Mouse (Mus musculus) thymus, postnatal 36 days (tissue): ENCODE data around the gene Rpusd1.
A peak's percentile ranks its signal among the peaks of the same experiment; 100 is the strongest.

Experiments
- DNase-seq, 2 experiments: peaks; one replicate each; pipeline ENCODE4 v3.0.0; 2022; ENCODE audit warnings: mixed read lengths in 2 of 2

The Rpusd1 gene

GRCm38 (mm10) chr17:25727265-25728008 is at the start of gene Rpusd1, which contains the start of gene Chtf18:
Gene Rpusd1 (plus strand): TSS chr17:25727670.
Gene Chtf18 (minus strand): TSS chr17:25727419.
- peak; percentile 96 to 98 for DNase-seq

- no peak for DNase-seq
Measured at GRCm38 (mm10) chr17:25677969-25678368, 49.5 kb upstream of the Rpusd1 start.

GRCm38 (mm10) chr17:25679818-25680217 is 47.7 kb upstream of the Rpusd1 start:
- no peak for DNase-seq

- no peak for DNase-seq
Measured at GRCm38 (mm10) chr17:25681636-25682035, 45.8 kb upstream of the Rpusd1 start.

- DNase-seq = no peak
Measured at GRCm38 (mm10) chr17:25686323-25686722, 41.1 kb upstream of the Rpusd1 start.

GRCm38 (mm10) chr17:25688922-25689321 is 38.5 kb upstream of the Rpusd1 start:
- no peak for DNase-seq

- no peak for DNase-seq
Measured at GRCm38 (mm10) chr17:25696263-25696662, 31.2 kb upstream of the Rpusd1 start.

- DNase-seq = peak; percentile 54 to 56
Measured at GRCm38 (mm10) chr17:25698446-25698845, 29.0 kb upstream of the Rpusd1 start.

- DNase-seq = no peak
Measured at GRCm38 (mm10) chr17:25700863-25701496, 26.5 kb upstream of the Rpusd1 start.

- no peak for DNase-seq
Measured at GRCm38 (mm10) chr17:25709994-25710393, 17.5 kb upstream of the Rpusd1 start.

- DNase-seq = no peak
Measured at GRCm38 (mm10) chr17:25711136-25711535, 16.3 kb upstream of the Rpusd1 start.

GRCm38 (mm10) chr17:25715627-25716026 is 11.8 kb upstream of the Rpusd1 start:
- no peak for DNase-seq

- no peak for DNase-seq
Measured at GRCm38 (mm10) chr17:25716130-25716529, 11.3 kb upstream of the Rpusd1 start.

- no peak for DNase-seq
Measured at GRCm38 (mm10) chr17:25716711-25717637, 10.5 kb upstream of the Rpusd1 start, which contains the start of gene Gng13. Gene Gng13 (plus strand): TSS chr17:25717171.

- DNase-seq = no peak
Measured at GRCm38 (mm10) chr17:25717691-25718090, 9.8 kb upstream of the Rpusd1 start.

GRCm38 (mm10) chr17:25721476-25721875 is 6.0 kb upstream of the Rpusd1 start:
- DNase-seq = no peak

- DNase-seq = no peak
Measured at GRCm38 (mm10) chr17:25723470-25723869, 4.0 kb upstream of the Rpusd1 start.

GRCm38 (mm10) chr17:25723919-25724318 is 3.6 kb upstream of the Rpusd1 start:
- no peak for DNase-seq

- DNase-seq = no peak
Measured at GRCm38 (mm10) chr17:25725264-25725663, 2.2 kb upstream of the Rpusd1 start.

GRCm38 (mm10) chr17:25728009-25728270 is 470 bp downstream of the Rpusd1 start:
- DNase-seq = no peak

GRCm38 (mm10) chr17:25732082-25732481 is 4.6 kb downstream of the Rpusd1 start:
- DNase-seq = peak; percentile 75 to 76

GRCm38 (mm10) chr17:25735246-25735645 is 7.8 kb downstream of the Rpusd1 start:
- DNase-seq = no peak

GRCm38 (mm10) chr17:25735745-25736144 is 8.3 kb downstream of the Rpusd1 start, which contains the start of gene Mslnl:
Gene Mslnl (plus strand): TSS chr17:25736042.
- no peak for DNase-seq
